Mouse (Mus musculus) adipocyte (in vitro differentiated cells): Measurements from ENCODE around the gene P2ry14.

Source experiments
- DNase-seq: peaks from one replicate; pipeline ENCODE4 v3.0.0-alpha.2; 2016; ENCODE audit warnings: low spot score

The P2ry14 gene

DNA sequence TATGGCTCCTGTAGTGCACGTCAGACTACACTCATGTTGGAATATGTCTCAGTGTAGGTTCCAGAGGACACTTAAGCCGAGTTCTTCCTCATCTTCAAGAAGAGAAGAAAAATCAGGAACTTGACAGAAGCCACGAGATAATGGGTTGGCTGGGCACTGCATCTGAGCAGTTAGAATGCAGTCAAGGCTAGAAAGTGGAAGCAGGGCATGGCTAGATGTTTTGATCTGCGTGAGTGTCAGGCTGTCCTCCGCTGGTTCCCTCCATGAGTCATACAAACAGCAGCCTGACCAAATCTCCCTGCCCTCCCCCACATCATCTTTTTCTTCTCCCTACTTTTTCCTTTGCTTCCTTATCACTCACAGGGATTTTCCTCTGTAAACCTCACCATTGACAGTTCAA, at the start of gene P2ry14:
TSS of gene P2ry14 (minus strand) at position 195 of the 400 bp plus-strand sequence.
- DNase-seq: no peak

- no peak for DNase-seq
Measured at GRCm38 (mm10) chr3:59197329-59197948, 44.0 kb upstream of the P2ry14 start.

DNA sequence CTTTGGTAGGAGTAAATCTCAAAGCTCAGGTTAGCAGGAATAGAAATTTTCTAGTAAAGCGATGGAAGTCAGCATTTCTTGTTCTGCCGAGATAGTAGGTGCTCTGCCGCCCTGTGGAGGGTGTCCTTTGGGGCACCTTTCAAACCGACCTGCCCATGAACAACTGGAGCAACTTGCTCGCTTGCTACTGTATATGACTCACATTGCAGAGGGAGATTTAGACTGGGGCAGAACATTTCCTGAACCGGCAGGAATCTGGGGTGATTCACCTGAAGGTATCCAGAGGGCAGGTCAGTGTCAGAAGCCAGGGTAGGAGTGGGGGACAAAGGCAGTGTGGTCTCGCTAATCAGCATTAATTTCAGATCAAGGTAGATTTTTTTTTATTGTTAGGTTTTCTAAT, 41.5 kb upstream of the P2ry14 start, which contains the start of gene Gpr87:
TSS of gene Gpr87 (minus strand) at position 167 of the 400 bp plus-strand sequence.
- DNase-seq: no peak

DNA sequence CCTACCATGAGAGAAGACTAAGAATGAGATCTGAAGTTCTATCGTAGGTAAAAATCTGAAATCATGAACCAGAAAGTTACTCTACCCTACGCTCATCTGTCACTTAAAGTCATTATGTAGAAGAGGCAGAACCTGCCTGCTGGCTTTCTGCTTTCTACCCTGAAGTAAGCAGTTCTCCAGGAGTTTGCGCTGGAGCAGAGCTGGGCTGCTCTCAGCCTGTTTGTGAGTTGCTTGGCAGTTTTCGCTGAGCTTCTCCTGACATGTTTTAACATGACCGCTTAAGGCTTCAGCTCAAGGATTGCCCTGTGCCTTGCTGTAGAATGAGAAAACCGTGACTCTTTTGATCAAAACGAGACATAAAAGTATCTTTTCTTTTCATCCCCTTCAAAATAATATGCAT, 40.7 kb upstream of the P2ry14 start:
- no peak for DNase-seq

GRCm38 (mm10) chr3:59191674-59192073, 38.3 kb upstream of the P2ry14 start:
- no peak for DNase-seq

DNA sequence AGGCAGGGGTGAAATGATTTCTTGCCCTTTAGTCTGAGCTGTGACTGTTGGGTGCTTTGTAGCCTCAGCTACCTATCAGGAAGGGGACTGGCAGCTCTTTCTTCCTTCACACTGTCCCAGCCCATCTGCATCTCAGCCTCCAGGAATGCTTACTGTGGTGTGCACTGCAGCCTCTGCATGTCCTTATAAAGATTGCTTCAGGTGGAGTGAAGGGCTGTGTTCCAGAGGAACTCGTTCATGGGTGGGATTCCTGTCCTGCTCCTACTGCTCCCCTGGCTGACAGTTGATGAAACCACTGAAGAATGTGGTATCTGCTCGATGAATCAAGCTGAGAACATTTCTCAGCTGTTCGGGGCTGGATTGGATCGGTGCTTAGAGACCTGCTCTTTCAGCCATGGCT, 33.9 kb upstream of the P2ry14 start:
- no peak for DNase-seq

GRCm38 (mm10) chr3:59185662-59186061, 32.2 kb upstream of the P2ry14 start:
- DNase-seq: no peak

GRCm38 (mm10) chr3:59182129-59182528, 28.7 kb upstream of the P2ry14 start:
- no peak for DNase-seq

- DNase-seq: no peak
Measured at GRCm38 (mm10) chr3:59181134-59181533, 27.7 kb upstream of the P2ry14 start.

DNA sequence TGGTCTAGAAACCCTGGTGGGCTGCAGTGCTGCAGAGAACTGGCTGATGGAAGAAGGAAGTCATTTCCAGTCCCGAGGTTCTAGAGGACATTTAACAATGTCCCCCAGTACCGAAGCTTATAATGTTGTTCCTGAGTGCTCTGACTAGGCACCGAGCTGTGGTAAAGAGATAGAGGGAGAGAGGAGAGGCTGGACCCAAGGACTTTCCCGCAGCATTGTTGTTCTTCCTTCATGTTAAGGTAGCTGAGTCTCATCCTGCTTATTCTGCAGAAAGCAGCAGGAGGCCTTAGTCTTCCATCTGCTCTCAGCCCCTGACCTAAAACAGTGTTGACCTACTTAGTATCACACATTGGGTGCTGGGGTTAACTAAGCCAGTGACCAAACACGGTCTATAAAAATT, 23.5 kb upstream of the P2ry14 start:
- no peak for DNase-seq

DNA sequence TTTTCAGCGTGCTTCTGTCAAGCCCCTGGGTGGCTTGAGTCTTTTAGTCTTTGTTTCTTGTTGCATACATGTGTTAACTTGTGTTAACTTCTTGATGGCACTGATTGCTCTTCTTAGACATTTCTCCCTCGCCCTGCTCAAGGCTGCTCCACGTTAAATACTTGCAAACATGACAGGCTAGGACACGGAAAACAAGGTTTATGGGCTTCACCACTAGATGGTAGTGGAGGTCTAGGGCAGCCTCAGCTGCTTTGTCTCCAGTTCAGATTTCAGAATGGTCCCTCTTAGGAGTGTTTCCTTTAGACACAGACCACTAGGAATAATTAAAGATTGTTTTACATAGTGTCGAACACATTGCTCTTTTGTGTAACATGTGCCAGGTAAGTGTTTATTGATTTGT, 21.8 kb upstream of the P2ry14 start:
- DNase-seq: peak; percentile 71

- DNase-seq: no peak
Measured at GRCm38 (mm10) chr3:59174426-59175154, 21.2 kb upstream of the P2ry14 start.

- DNase-seq: no peak
Measured at GRCm38 (mm10) chr3:59169921-59170627, 16.7 kb upstream of the P2ry14 start.

GRCm38 (mm10) chr3:59169215-59169614, 15.8 kb upstream of the P2ry14 start:
- peak; percentile 16 for DNase-seq

DNA sequence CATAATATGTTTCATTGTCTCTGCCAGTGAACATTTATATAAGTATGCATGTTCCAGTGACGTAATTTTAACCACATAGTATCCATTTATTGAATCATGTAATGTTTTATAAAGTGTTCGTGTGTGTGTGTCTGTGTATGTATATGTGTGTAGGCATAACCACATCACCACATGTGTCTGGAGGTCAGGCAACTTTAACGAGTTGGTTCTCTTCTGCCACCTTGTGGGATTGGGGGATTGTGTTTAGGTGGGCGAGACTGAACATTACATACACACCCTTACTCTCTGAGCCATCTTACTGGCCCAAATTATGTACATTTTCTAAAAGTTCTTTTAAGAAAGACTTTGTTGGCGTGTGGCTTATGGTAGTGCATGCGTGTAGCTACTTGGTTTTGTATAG, 15.1 kb upstream of the P2ry14 start:
- no peak for DNase-seq

- peak; percentile 22 for DNase-seq
Measured at GRCm38 (mm10) chr3:59167417-59168054, 14.1 kb upstream of the P2ry14 start.

DNA sequence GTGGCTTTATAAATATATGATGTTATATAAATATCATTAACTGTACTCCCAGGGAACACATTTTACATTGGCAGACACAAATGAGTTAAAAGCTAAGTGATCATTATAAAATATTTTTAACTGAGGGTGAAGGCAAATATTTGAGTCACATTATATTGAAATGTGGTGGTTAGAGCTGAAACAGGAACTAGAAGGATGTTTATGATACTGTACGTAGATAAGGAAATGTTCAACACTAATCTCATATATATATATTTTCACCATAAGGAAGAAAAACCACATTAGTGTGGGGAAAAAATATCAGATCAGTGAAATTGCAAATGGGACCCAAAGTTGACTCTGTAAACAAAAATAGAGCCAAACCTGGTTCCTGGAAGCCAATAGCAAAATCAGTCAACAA, 7.0 kb upstream of the P2ry14 start:
- DNase-seq: no peak

DNA sequence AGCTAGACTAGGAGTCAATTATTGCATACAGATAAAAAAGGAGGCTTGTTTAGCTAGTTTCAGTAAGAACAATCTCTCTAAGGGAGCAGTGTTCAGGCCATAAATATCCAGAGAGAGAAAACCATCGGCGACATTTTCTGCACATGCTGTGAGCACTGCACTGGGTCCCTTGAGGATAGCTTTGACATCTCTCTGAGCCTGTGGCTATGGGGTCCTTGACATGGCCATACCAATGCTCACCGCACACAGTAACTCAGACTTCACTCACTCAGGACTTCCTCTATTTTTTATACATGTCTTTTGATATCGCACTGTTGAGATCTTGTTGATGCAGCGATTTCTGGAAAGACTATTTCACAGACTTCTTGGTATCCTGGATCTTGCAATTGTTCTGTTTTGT, 3.6 kb upstream of the P2ry14 start:
- no peak for DNase-seq

GRCm38 (mm10) chr3:59155404-59155803, 2.0 kb upstream of the P2ry14 start:
- DNase-seq: no peak

DNA sequence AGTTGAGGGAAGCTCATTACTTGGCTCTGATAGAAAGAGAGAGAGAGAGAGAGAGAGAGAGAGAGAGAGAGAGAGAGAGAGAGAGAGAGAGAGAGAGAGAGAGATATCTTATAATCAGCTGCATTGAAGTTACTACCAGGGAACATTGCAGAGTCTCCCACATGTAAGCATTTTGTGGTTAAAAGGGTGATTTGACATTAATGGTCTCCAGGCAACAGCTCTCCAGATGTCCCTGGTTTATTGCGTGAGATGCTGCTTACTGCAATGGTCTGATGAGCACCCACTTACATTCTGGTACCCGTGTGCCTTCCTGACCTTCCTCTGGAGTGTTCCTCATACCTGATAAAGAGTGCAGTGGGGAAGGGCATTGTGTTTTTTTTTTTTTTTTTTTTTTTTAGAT, 1.5 kb upstream of the P2ry14 start:
- DNase-seq: no peak

DNA sequence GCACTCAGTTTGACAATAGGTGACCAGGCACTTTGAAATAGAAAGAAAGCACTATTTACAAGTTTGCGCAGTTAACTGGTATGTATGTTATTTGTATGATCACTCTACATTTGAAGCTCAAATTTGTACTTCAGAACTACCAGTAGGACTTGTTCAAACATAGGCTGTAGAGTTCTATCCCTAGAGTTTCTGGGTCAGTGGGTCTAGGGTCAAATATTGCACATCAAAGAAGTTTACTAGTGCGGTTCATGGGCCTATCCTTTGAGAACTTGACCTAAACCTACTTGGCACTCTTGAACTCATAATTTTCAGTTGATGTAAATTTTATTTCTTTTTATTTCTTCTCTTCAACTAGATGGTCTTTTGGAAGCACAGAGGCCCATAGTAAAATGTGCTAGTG, 2.8 kb downstream of the P2ry14 start:
- no peak for DNase-seq

GRCm38 (mm10) chr3:59149646-59150045, 3.8 kb downstream of the P2ry14 start:
- DNase-seq: no peak

DNA sequence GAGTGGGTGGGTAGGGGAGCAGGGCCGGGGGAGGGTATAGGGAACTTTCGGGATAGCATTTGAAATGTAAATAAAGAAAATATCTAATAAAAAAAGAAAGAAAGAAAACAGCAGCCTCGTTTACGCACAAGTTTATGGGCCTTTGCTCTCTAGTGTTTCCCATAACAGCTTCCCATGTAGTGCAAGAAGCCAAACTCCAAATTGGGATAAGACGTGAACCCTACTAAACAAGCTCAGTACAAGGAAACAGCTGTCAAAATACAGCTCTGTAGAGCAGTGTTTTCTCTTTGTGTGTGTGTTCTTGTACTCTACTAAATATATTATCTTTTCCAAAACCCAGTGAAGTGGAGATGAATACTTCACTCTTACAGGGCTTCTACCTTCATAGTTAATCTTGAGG, 8.2 kb downstream of the P2ry14 start:
- no peak for DNase-seq
